7 mouse cellular contexts compared by ENCODE assay signal in genomic region chr15:85657441-85657989, GRCm38 (mm10).
DNase-seq lines count a peak whose midpoint lies in the region.

No protein-coding gene starts in this region.

- intact Hi-C loops in left cerebral cortex, postnatal 25 days (cut with DNase I), result no loop called here

- peak; percentile 44 to 48 for DNase-seq in layer of hippocampus, postnatal 10 days (ENCODE audit: low spot score in 2 of 2)
- DNase-seq in layer of hippocampus, postnatal 14 days (ENCODE audit: low spot score in 2 of 2), result no peak
- DNase-seq in MN1 (ENCODE audit: low spot score), result peak; percentile 82
- peak; percentile 60 to 74 for DNase-seq in cerebellum, postnatal 14 days
- DNase-seq in kidney, postnatal 10 days, result peak; percentile 58
- DNase-seq in frontal cortex, adult 2 months (ENCODE audit: extremely low spot score in 1 of 2, low spot score in 1 of 2), result no peak
- DNase-seq in left cerebral cortex, postnatal 25 days (ENCODE audit: low spot score in 2 of 2), result no peak

Comparison
In these comparisons a context has a peak if more than half of its experiments do, and no peak if none do; other contexts are left out.
1. DNase-seq: peak in layer of hippocampus, postnatal 10 days (2 of 2), MN1 (single experiment), cerebellum, postnatal 14 days (2 of 2) and kidney, postnatal 10 days (single experiment); none in layer of hippocampus, postnatal 14 days (0 of 2), frontal cortex, adult 2 months (0 of 2) and left cerebral cortex, postnatal 25 days (0 of 2).